Mouse (Mus musculus): ENCODE results near the gene Dpp4.

The Dpp4 gene

DNA sequence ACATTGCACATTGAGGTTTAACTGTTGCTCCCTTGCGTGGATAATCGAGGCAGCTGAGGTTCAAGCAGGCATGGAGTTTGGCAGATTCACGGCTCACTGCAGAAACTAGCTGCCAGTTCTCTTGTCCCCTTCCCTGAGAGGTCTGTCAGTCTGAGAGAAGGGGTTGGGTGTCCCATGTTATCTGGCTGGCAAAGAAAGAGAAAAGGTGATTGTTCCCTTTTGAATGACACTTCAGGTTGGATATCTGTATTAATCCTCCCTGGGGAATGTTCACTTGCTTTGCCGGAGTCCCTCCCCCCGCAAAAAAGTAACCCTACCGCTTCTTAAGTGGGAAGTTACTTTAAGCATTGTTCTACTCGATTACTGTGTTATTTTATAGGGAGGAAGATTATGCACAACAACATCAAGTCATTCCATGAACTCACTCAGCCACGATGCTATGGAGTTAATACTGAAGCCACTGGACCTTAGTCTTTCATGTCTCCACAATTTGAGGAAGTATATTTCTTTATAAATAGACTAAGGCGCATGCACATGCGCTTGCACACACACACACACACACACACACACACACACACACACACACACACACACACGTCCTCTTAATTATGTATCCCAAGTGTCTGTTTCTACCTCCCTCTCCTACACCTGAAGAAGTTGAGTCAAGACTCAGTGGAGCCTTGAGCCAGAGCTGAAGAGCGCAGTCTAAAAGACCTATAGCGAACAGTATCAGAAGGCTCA is at the start of gene Dpp4:
TSS of gene Dpp4 (minus strand) at position 151 of the 741 bp plus-strand sequence.
- DNase-seq (ENCODE audit: low spot score), result no peak

DNA sequence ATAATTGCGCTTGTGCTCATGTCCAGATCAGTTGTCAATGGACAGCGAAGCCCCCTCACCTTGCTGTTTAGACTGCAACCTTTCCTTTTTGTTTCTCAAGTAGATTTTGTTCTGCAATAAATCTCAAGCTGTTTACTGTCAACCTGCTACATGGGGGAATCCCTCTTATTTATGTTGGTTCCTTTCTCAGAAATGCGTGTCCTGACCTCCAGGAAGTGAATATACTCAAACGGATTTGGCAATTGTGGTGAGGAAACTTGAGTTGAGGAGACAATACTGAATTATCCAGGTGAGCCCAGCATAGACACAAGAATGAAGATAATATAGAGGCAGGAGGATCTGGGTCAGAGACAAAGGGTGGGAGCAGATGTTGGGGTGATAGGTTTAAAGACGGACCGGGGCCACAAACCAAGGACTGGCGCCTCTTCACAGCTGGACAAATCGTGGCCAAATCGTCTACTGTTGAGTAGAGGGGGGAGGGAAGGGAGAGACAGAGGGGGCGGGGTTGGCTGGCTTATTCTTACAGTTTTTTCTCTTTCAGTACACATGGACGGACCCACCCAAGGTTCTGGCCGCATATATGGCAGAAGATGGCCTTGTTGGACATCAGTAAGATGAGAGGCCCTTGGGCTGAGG is 48.9 kb upstream of the Dpp4 start:
- no peak for DNase-seq (ENCODE audit: low spot score)

DNA sequence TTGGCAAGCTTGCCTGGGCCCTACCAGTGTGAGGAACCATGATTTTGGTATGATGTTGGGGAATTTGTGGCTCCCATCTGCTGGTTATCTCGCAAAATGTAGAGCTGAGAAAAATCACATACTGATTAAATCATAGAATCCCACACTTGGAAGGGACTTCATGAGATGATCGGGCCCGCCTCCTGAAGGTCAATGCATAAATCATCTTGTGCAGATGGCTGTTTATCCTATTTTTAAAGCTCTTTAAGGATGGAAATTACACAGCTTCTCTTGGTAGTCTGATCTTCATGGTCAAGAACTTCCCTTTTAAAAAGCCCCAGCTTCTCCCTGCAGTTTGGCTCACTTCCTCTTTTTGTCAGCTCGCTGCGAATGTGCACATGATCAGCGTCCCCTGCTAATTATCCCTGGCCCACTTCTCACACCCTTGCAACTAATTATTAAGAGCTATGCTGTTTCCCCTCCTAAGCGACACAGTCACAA is 48.2 kb upstream of the Dpp4 start:
- no peak for DNase-seq (ENCODE audit: low spot score)

DNA sequence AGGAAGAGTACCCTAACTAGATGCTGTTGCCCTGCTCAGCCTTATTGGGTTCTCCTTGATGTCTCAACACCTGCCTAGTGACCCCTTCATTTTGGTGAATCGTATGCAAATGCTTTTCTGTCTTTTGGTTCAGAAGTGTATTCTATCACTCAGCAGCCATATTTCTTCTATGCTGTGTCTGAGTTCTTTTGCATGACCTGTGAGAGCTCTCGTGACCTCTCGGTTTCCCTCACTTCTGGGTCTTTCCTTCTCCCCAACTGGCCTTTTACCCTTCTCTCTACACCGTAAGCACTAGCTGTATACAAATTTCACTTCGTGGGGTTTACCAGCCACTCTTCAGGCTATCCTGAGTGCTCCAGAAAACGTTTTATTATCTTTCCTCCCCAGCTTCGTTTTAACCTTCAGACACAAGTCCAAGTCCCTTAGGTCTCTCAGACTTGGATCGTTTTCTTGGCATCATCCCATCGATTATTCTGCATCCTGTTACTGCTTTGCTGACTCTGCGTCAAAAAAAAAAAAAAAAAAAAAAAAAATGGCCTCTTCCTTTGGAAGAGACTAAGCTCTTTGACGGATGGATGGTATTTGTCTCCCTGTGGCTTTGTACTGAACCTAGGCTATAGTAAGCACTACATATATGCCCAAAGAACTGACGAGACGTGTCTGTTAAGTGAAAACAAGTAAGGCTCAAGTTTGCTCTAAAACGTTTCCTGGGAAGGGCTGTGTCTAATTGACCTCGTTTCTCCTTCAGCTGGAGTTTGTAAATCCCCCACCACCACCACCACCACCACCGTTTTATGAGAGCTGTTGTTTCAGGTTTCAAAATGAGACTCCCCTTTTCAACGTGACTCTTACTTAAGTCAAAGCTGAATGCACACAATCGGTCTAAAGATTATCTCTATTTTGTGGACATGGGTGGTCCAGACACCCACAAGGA is 47.5 kb upstream of the Dpp4 start:
- no peak for DNase-seq (ENCODE audit: low spot score)

DNA sequence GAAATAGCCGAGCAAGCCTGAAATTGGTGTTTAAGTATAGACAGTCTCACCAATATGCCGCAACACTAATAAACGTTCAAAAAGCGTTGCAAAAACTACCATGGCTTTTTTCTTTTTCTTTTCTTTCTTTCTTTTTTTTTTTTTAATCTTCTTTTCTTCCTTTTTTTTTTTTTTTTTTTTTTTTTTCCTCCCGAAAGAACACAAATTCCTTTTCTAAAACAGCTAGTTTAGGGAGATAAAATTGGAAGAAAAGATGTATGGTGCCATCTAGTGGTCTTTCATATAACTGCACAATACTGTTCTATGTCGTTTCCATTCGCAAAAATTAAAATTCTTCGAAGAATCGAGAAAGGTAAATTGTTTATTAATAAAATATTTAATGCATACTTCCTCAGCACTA is 46.0 kb upstream of the Dpp4 start:
- DNase-seq (ENCODE audit: low spot score), result peak; percentile 34

DNA sequence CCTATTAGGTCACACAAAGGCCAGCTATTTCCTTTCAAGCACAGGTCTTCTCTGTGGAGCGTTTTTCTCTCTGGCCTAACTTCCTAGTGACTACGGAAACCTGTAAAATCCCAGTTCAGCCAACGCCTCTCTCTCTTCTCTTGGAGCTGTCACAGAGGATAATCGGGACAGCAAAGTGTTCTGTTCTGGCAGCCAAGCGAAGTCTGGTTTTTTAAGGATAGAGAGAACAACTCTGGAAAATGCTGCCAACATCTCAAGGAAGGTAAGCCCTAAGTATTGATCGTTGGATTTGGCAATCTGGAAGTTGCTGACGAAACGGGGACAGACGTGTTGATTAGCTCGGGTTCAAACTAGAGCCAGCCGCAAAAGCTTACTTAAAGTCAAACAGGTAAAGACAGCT is 43.0 kb upstream of the Dpp4 start:
- DNase-seq (ENCODE audit: low spot score), result no peak

DNA sequence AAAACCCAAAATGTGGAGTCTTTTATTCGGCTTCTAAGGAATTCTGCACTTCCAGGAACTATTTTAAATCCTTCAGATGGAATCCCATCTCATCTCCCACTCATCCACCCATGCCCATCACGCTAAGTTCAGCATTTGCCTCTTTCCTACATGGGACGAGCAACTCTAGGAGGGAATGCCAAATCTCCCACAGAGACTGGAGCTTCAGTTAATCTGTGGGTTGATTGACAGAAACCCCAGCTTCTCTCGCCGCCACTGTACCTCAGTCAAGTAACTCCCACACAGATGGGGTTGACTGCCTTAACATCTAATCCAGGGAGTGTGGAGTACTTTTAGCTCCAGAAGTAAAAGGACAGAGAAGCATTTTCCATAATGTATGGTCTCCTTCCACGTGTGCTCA is 42.0 kb upstream of the Dpp4 start:
- no peak for DNase-seq (ENCODE audit: low spot score)

DNA sequence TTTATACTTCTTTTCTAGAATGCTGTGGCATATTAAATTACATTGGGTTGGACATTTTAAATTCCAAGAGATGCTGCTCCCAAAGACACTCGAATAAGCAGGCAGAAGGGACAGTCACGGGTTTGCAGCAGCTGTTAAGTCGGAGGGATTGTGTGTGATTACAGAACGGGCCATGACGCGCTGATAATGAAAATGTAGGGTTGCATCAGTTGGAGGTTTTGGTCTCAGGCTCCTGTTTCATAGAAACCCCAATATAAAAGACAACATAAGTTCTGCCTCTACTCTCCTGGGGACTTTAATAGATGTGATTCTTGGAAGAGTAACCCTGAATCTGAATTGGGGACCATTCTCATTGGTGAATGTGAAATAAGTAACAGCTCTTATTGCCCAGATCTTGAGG is 38.3 kb upstream of the Dpp4 start:
- DNase-seq (ENCODE audit: low spot score), result no peak

DNA sequence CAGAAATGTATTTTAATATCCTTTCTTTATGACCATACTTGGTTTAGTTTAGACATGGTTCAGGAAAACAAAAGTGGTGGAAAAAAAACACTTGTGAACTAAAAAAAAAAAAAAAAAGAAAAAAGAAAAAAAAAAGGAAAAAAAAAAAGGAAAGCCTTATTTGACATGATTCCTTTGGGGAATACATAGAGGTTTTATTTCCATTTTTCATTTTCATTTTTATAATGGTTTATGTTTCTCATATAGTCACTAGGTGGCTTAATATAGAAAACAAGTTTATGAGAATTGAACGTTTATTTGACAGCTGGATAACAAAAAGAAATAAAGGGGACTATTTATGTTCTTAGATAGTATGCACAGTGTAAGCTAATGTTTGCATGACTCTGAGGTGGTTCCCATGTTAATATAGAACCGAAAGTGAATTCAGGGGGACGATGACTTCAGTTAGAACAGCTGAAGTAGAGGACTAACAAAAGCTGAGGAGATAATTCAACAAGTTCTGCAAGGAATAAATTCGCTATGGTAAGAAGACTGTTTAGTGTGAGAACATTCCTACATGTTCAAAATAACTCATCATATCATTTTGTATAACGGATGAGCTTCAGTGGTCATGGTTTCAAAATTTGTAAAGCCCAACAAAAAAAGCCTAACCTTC is 37.8 kb upstream of the Dpp4 start:
- no peak for DNase-seq (ENCODE audit: low spot score)

DNA sequence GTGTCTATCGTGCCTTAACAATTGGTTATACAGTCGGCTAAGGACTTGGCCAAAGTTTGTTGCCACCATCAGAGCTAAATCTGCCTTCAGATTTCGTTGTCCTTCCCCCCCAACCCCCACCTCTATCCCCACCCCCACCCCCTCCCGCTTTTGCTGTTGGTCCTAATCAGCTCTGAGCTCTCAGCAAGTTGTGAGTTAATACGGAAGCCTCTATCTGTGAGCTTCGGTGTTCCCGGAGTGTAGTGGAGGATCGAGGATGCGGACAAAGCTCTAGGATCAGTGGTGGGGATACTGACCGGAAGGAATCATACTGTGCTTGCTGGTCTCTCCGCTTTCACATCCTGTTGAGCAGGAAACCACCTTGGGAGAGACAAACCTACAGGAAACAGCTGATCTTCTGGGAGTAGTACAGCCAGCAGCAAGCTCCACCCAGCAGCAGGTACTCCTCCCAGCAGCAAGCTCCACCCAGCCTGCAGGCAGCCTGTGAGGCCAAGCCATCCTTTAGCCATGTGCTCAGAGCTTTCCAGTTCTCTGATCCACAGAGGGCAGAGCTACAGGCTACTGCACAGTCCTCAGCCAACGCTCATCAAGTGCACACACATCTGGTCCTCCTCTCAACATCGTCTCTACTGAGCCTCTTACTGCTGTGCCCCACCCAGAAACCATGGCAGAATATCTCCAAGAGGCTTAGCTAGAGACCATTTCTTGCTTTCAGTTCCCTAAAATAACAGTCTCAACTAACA is 28.9 kb upstream of the Dpp4 start:
- peak; percentile 59 for DNase-seq (ENCODE audit: low spot score)

DNA sequence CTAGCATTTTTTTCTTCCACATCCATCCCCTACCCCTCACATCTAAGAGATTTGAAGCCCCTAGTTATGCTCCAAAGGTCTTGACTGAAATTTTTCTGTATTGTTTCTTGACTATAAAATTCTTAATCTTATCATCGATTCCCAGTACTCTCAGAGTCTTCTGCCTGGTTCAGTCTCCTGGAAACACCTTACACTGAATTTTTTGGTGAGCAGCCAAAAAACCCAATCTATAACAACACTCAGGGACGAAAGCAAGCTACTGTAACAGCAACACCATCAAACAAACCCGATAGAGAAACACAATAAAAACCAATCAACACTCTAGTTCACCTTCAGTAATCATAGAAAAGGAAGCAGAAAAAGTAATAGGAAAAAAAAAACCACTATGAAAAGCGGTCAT is 28.1 kb upstream of the Dpp4 start:
- no peak for DNase-seq (ENCODE audit: low spot score)

DNA sequence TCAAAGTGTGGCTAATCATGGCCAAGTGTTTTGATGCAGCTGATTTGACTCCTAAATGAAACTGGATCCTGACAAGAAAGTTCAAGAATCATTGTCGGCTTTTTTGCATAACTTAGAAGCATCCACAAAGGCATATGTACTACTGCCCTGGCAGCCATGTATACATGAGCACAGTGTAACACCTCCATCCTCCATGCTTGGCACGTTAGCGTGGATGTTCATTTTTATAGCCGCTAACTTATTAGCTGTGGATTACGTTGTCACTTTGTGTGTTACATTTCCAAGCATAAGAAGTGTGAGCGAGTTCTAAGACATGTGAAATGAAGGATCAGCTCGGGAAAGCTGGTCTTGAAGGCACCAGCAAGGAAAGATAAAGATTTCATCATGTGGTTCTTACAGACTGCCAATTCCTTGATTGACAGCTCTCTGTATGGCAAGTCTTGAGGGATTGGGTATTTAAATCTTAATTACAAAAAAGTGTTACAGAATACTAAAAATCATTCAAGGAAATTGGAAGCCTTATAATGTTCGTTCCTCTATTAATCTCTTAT is 19.3 kb upstream of the Dpp4 start:
- no peak for DNase-seq (ENCODE audit: low spot score)

DNA sequence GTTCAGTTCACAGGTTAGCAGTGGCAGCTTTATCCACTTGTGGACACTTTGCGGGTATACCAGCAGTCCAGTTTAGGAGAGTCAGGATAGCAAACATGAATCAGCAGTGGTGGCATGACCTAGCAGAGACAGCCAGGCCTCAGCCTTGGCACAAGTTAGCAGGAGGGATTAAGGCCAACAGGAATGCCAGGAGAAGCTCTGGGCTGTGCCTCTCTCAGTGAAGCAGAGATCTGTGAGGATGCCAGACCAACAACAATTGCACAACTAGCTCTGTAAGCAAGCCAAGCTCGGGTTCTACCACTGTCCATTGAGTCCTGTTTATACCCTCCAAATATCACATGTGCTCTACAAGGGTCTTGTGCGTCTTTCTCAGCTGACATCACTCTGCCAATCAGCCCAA is 13.9 kb upstream of the Dpp4 start:
- DNase-seq (ENCODE audit: low spot score), result no peak

DNA sequence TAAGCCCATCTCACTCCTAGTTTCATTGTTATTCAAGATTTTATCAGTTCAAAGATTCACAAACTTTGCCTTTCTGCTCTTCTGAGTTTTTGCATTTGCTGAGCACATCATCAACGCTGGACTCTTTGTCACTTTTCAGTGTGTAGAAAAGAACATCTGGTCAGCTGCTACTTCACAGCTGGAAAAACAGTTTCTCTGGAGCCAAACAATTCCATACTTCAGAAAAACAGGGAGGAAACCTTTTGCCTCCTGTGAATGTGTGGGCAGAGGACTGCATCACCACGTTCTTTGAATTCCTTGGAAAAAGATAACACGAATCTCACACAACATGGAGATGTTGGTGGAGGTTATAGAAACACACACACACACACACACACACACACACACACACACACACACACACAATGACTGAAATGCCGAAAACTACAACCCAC is 11.3 kb upstream of the Dpp4 start:
- no peak for DNase-seq (ENCODE audit: low spot score)

DNA sequence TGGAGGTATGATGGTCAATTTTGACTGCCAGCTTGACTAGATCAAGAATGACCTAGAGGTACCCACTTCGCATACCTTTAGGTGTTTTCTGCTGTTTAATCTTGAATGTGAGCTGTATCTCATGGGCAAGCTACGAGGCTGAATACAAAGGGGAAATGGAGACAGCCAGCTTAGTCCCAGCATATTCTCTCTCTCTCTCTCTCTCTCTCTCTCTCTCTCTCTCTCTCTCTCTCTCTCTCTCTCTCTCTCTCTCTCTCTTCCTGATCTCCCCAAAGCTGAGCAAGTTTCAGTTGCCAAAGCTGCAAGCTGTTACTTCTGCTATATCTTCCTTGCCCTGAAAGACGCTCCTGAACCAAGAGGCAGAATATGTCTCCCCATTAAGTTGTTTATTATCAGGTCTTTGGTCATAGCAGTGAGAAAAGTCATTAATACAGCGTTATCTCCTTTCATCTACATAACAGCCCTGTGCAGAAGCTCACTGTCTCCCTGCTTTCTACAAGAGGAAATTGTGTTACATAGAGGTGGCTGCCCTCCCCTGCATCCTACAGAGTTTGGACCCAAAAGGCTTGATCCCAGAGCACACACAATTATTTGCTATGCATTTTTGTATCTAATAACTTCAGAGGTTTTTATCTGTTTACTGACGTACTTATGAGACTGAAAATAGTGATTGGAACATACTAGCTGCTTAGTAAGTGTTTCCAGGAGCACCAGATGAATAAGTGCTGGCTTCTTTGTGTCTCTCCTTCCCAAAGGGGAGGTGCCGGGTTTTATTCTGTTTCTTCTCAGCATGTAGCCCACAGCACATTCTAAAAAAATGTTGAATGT is 10.7 kb upstream of the Dpp4 start:
- DNase-seq (ENCODE audit: low spot score), result no peak

DNA sequence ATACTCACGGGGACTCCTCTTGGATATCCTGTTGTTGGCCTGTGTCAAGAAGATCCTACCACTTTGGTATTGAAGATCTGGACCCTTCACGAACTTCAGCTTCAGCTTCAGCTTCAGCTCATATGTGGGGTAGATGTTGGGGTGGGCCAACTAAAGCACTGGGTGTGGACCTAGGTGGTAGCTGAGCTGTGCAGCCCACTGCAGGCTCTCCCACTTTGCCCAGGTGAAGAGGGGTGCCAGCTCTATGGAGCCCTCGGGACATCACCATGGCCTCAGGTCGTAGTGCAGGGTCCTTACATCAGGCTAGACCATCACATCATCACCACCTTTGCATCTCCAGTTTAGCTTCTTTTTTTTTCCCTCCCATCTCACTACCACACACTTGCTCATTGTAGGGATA is 9.2 kb upstream of the Dpp4 start:
- no peak for DNase-seq (ENCODE audit: low spot score)

DNA sequence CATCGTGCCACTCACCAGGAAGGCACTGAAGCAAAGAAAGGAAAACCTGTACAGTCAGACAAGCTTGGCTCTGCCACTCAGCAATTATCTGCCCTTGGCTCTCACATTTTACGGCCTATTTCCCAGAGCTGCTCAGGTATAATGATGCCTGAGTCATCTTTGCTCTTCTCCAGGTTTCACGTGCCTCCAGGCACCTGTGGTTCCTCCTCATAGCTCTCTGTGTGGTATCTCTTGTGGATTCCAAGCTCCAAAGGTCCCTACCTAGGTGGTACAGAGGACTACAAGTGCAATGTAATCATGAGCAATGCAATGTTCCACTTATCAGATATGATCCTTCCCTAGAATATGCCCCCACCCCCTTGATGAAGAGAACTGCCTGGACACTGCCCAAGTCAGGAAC is 8.0 kb upstream of the Dpp4 start:
- DNase-seq (ENCODE audit: low spot score), result no peak

DNA sequence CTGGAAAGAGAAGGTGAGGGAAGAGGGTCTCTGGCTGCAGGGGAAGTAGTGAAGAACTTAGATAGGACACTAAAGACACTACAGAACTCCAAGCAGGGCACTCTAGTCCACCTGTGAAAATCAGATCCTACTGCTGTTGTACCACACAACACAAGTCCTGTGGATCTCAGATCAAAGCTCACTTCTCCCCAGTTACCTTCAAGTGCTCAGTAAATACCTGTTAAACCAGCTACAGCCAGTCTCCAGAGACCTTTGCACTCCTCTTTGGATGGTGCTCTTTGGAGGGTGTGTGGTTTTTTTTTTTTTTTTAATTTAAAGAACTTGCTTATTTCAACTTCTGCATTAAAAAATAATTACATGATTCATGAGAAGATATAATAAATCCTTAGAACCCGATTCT is 5.2 kb upstream of the Dpp4 start:
- no peak for DNase-seq (ENCODE audit: low spot score)

DNA sequence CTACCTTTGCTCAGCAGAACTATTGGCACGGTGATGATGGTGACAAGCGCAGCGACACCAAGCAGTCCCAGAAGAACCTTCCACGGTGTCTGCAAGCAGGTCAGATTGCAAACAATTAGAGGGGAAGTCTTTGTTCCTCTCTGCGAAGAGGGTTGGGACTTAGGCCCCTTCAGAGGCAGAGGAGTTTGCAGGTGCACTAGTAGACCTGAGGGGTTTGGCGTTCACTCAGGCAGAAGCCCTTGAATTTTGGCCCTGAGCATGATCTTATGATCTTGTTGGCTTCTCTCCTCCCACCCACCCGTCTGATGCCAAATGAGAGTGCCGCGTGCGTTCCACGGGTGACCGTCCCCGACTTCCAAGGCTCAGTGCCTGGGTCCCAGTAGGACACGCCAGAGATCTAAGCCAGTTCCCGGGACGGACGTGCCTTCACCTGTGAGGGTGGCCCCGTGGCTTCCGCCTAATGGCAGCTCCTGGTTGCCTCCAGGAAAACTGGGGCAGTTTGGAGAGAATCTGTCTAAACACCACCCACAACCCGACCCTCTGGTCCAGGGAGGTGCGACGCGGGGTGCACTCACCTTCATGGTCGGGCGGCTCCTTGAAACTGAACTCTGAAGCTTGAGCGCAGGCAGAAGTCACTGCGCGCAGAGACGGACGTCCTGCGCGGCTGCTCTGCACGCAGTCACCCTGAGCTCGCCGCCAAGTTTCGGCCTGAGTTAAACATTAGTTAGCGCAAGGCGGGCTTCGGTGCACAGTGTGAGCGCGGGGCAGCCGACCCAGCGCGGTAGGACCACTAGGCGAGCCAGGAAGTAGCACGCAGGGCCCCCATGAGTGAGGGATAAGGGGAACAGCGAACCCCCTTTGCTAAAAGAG is 585 bp downstream of the Dpp4 start:
- DNase-seq (ENCODE audit: low spot score), result no peak

All from c-Kit-positive CD71-positive TER-119-positive erythroid progenitor cells, embryonic 14.5 days (primary cell).